Mouse (Mus musculus) megakaryocyte-erythroid progenitor cell, adult 5-6 weeks (primary cell): ENCODE results near the gene Iqck. TPM values are rescaled to one million over a fixed set of nuclear protein-coding genes. Genes with fewer than 3 reads are reported as not detected.

Source experiments
- ATAC-seq: replicated peaks from 2 replicates; pipeline ENCODE4 v1.8.0; 2016; ENCODE audit warnings: mild to moderate bottlenecking, inconsistent platforms; ENCODE audit not compliant: severe bottlenecking, poor library complexity, low FRiP score, low TSS enrichment
- total RNA-seq, 2 experiments: library from RNA; stranded (forward) in 1 of 2; stranded (reverse) in 1 of 2; fragments of 200-1000, 215-1000 nt in 1 of 2; fragments of >200 nt in 1 of 2; fragmentation: Nextera tagmentation in 1 of 2; gene quantifications; 2 replicates each; pipeline ENCODE4 v1.2.3; 2014 to 2017

Gene Iqck
- total RNA-seq, 2 experiments from 2014 or later = 0.33 to 0.81 TPM

GRCm38 (mm10) chr7:118849543-118850250 is 5.9 kb upstream of the Iqck start:
- ATAC-seq = peak; percentile 19

- peak; percentile 48 for ATAC-seq
Observed at GRCm38 (mm10) chr7:118850676-118851290, 4.8 kb upstream of the Iqck start.

GRCm38 (mm10) chr7:118851571-118851970 is 4.0 kb upstream of the Iqck start:
- no peak for ATAC-seq

- ATAC-seq = no peak
Observed at GRCm38 (mm10) chr7:118852611-118853010, 2.9 kb upstream of the Iqck start.

GRCm38 (mm10) chr7:118854606-118855005 is 946 bp upstream of the Iqck start:
- no peak for ATAC-seq

- ATAC-seq = peak; percentile 29
Observed at GRCm38 (mm10) chr7:118855877-118856304, 339 bp downstream of the Iqck start, which contains the start of gene Knop1. Knop1 (minus strand) TSS chr7:118856254.

- ATAC-seq = no peak
Observed at GRCm38 (mm10) chr7:118858640-118859039, 3.1 kb downstream of the Iqck start.

GRCm38 (mm10) chr7:118865362-118865761 is 9.8 kb downstream of the Iqck start:
- ATAC-seq = no peak

GRCm38 (mm10) chr7:118879466-118880029 is 24.0 kb downstream of the Iqck start:
- no peak for ATAC-seq

GRCm38 (mm10) chr7:118883957-118884356 is 28.4 kb downstream of the Iqck start:
- ATAC-seq = no peak

GRCm38 (mm10) chr7:118884969-118885368 is 29.4 kb downstream of the Iqck start:
- ATAC-seq = no peak

- ATAC-seq = no peak
Observed at GRCm38 (mm10) chr7:118887303-118888055, 31.9 kb downstream of the Iqck start.

GRCm38 (mm10) chr7:118889046-118889680 is 33.6 kb downstream of the Iqck start:
- no peak for ATAC-seq

- ATAC-seq = no peak
Observed at GRCm38 (mm10) chr7:118895469-118896450, 40.2 kb downstream of the Iqck start.

GRCm38 (mm10) chr7:118898063-118898462 is 42.5 kb downstream of the Iqck start:
- no peak for ATAC-seq

- no peak for ATAC-seq
Observed at GRCm38 (mm10) chr7:118900090-118900489, 44.5 kb downstream of the Iqck start.

- ATAC-seq = no peak
Observed at GRCm38 (mm10) chr7:118902944-118903343, 47.4 kb downstream of the Iqck start.

GRCm38 (mm10) chr7:118903879-118904278 is 48.3 kb downstream of the Iqck start:
- ATAC-seq = no peak
